Mouse (Mus musculus) frontal cortex, postnatal 14 days (tissue): ENCODE data around the gene Tmem258.
A peak's percentile ranks its signal among the peaks of the same experiment; 100 is the strongest.

Experiments used
- DNase-seq, 2 experiments: peaks; one replicate each; pipeline ENCODE4 v3.0.0; 2022; ENCODE audit warnings: low spot score in 2 of 2

The Tmem258 gene

DNA sequence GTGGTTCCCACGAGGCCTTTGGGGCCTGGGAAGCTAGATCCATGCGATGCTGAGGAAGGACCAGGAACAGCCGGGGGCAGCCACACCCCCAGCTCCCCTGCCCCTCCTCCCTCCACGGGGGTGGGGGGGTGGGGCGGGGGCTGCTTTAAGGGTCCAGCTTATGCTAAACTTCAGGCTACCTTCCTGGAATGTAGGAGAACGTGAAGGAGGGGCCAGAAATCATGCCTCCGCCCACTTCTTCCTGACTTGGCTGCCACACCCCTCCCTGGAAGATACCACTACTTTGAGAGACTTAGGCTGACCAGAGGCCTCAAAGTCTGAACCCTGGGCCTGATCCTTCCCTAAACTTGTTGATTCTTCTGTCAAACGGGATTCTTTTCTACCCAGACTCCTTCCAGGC lies 18.8 kb downstream of the Tmem258 start:
- DNase-seq: no peak

DNA sequence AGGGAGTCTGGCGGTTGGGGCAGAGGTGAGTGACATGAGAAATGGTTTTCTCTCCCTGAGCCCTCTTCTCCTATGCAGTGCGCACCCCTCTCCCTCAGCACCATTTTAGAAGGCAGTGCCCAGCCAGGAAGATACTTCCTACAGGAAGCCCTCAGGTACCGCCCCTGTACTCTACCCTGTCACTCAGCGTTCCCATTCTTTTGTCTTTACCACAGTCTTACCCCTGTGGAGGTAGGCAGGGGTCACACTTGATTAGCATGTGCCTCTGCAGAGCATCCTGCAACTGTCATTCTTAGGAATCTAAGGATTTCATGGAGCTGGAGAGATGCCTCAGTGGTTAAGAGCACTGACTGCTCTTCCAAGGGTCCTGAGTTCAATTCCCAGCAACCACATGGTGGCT lies 19.7 kb downstream of the Tmem258 start:
- DNase-seq: no peak

- DNase-seq: no peak
Observed at GRCm38 (mm10) chr19:10224637-10225453, 21.0 kb downstream of the Tmem258 start.

DNA sequence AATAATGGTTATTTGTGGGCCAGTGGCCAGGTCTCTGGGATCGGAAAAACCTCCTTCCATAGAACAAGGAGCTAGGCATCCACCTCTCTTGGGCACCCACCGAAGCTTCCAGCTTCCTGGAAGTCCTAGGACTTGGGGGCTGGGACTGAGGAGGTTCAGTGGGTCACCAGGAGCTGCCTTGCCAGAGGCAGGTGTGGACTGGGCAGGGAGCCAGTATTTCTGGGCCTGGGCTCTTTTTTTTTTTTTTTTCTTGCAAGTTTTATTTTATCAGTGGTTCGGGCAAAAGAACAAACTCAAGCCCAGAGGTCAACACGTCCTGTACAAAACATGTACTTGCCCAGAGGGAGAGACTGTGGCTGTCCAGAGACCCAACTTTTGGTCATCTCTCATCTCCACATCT lies 22.0 kb downstream of the Tmem258 start:
- no peak for DNase-seq

- DNase-seq: no peak
Observed at GRCm38 (mm10) chr19:10231016-10231415, 27.2 kb downstream of the Tmem258 start.

DNA sequence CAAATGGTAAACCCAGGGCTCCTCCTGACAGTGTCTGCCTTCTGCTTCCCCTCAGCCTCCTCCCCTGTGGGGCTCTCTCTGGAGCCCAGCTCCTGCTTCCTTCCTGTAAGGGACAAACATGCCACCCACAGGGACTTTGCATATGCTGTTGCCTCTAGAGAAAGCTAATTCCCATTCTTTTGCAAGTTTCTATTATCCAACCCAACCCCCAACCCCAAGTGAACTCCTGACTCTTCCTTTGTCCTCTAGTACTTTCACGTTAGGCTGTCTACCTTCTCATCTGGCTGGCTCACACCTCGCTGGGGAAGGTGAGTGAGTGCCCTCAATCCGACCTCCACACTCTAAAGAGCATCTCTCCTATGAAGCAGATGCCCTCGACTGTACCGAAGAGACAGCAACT lies 28.1 kb downstream of the Tmem258 start:
- DNase-seq: no peak

GRCm38 (mm10) chr19:10232327-10233017 lies 28.7 kb downstream of the Tmem258 start:
- no peak for DNase-seq

- no peak for DNase-seq
Observed at GRCm38 (mm10) chr19:10235784-10236565, 32.2 kb downstream of the Tmem258 start.

DNA sequence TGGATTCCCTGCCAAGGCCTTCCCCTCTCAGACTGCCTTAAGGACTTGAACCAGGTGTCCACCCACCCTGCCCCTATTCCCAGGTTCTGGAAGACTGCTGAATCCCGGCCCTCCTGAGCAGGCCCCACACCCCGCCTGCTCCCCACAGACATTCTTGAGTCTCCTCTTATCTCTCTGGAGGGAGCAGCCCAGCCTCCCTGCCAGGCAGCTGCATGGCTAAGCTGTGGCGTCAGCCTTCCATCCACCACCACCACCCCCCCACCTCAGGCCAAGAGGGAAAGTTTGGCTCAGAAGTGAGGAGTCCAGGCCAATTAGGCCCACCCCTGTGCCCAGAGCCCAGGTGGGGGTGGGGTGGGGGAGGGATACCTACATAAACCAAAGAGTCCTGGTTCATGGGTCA lies 34.7 kb downstream of the Tmem258 start:
- DNase-seq: no peak

- DNase-seq: no peak
Observed at GRCm38 (mm10) chr19:10239419-10239818, 35.6 kb downstream of the Tmem258 start.

- DNase-seq: no peak
Observed at GRCm38 (mm10) chr19:10239975-10240653, 36.3 kb downstream of the Tmem258 start.

DNA sequence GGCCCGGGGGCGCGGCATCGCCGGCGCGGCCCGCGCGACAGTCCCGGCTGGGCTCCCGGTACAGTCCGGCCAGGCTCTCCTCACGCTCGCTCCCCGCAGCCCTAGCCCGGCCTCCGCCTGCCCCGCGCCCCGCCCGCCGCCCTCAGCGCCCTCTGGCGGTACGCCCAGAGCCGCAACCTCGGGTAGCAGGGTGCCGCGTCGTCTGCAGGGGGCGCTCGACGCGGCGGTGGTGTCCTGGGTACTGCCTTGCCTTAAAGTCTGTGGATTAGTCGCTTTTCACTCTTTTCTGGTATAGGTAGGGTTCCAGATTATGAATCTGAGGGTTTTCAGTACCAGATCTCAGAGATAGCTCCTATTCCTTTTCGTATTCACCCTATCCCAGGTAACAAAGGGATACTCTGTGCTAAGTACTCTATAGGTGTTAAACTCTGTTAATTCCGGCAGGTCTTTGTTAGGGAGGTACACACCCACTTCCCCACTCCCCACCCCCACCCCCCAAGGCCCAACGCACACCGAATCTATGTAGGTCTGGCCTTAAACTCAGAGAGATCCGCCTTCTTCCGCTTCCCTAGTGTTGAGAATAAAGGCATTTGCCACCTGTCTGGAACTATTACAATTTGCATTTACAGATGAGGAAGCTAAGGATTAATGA lies 37.0 kb downstream of the Tmem258 start, which contains the start of gene Myrf:
Myrf (minus strand) TSS at position 95 of the 652 bp plus-strand sequence.
- peak in 1 of 2 experiments; percentile 44 for DNase-seq

GRCm38 (mm10) chr19:10242916-10243315 lies 39.1 kb downstream of the Tmem258 start:
- peak in 1 of 2 experiments; percentile 29 for DNase-seq

DNA sequence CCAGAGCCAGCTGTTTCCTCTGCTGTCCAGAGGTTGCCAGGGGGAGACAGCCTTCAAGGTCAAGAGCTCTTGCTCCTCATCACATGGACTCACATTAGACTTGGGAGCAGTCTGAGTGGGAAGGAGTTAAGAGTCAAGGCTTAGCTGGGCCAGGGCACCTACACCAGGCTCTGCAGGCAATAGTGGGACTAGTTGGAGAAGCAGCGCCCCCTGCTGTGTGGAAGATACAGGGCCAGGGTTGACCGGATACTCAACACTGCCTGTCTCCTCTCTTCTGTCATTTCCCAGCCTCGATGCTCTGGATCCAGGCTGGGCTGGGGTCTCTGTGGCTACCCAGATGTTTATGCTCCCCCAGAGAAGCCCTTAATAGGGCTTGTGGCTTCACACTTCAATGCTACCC lies 40.4 kb downstream of the Tmem258 start:
- DNase-seq: peak; percentile 31 to 45

DNA sequence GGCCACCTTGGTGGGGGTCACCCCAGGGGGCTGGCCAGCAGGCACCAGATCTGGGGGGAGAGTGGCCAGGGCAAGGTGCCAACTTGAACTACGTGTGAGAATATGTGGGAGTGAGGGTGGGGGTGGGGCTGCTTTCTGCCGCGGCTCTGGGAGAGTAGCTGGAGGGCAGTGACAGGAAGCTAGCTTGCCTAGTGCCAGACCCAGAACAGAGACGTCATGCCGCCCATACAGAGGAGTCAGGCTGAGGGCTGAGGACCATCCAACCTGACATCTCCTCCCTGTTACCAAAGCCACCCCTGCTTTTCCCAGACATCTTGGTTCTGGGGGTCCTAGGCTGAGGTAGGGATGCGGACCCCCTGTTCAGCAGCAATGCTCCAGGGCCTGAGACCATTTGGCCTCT lies 43.4 kb downstream of the Tmem258 start:
- no peak for DNase-seq

DNA sequence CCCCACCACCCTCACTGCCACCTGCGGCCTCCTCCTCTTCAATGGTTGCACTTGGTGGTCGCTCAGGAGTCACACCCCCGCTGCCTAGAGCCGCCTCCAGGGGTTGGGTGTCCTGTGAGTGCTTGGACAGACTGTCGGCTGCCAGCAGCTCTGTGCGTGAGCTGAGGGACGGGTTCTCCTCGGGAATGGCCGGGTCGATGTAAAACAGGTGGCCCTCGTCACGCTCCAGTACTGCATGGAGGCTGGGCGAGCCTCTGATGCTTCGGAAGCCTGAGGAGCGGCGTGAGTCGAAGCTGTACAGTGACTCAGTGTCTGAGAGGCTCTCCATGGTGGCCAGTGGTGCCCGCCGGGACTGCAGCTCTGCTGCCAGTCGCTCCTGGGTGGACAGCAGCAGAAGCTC lies 44.3 kb downstream of the Tmem258 start:
- DNase-seq: no peak
